Mouse (Mus musculus) kidney, embryonic 14.5 days (tissue): ENCODE results near the gene Celsr3. TPM values are rescaled to one million over a fixed set of nuclear protein-coding genes. Genes with fewer than 3 reads are reported as not detected.

Source experiments
- ATAC-seq: fragments of 200-750 bp; cut with Nextera tagmentation; 2 replicates; pipeline ENCODE4 v1.8.0; 2017; ENCODE audit warnings: moderate number of reproducible peaks, mild to moderate bottlenecking, moderate TSS enrichment, moderate library complexity; ENCODE audit not compliant: low FRiP score, low TSS enrichment
- H3K27ac ChIP-seq: fragments of 300-500 bp; sonication (generic); 2 replicates; pipeline ENCODE4 v1.5.1; 2014; ENCODE audit warnings: low read depth, mild to moderate bottlenecking, low read length, moderate library complexity, mixed read lengths
- H3K27me3 ChIP-seq: fragments of 300-500 bp; sonication (generic); 2 replicates; pipeline ENCODE4 v1.6.1; 2014; ENCODE audit warnings: mild to moderate bottlenecking, low read length; ENCODE audit not compliant: control insufficient read depth, insufficient read depth
- H3K36me3 ChIP-seq: fragments of 300-500 bp; sonication (generic); 2 replicates; pipeline ENCODE4 v1.6.1; 2014; ENCODE audit warnings: low read length, mixed read lengths; ENCODE audit not compliant: control insufficient read depth, insufficient read depth
- H3K4me1 ChIP-seq: fragments of 300-500 bp; sonication (generic); 2 replicates; pipeline ENCODE4 v1.6.1; 2014; ENCODE audit warnings: low read length, mixed read lengths; ENCODE audit not compliant: control insufficient read depth, insufficient read depth
- H3K4me2 ChIP-seq: fragments of 300-500 bp; sonication (generic); replicated peaks from 2 replicates; pipeline ENCODE4 v1.6.1; 2014; ENCODE audit warnings: low read depth, mild to moderate bottlenecking, low read length
- H3K4me3 ChIP-seq: fragments of 300-500 bp; sonication (generic); 2 replicates; pipeline ENCODE4 v1.5.1; 2014; ENCODE audit warnings: mild to moderate bottlenecking, low read length
- H3K9ac ChIP-seq: fragments of 300-500 bp; sonication (generic); 2 replicates; pipeline ENCODE4 v1.6.1; 2014; ENCODE audit warnings: low read depth, mild to moderate bottlenecking, low read length, moderate library complexity
- H3K9me3 ChIP-seq: fragments of 300-500 bp; sonication (generic); 2 replicates; pipeline ENCODE4 v1.6.1; 2016; ENCODE audit warnings: low read length; ENCODE audit not compliant: control insufficient read depth
- WGBS: fragments of 180-500 bp; shearing (Covaris S2); extraction: QIAGEN DNeasy Blood & Tissue Kit; methylation state at CpG from one replicate; pipeline ENCODE4 v1.1.7; 2014; 5-methylcytosine and 5-hydroxymethylcytosine counted together
- polyA plus RNA-seq: library from polyadenylated mRNA; unstranded; fragments of >200 nt; fragmentation: Nextera tagmentation; extraction: Ambion mirVana; gene quantifications from 2 replicates; pipeline ENCODE4 v1.2.1, GENCODE M21; 2014

Gene Celsr3
- polyA plus RNA-seq = 0.04 and 0.17 TPM in 2 replicates

DNA sequence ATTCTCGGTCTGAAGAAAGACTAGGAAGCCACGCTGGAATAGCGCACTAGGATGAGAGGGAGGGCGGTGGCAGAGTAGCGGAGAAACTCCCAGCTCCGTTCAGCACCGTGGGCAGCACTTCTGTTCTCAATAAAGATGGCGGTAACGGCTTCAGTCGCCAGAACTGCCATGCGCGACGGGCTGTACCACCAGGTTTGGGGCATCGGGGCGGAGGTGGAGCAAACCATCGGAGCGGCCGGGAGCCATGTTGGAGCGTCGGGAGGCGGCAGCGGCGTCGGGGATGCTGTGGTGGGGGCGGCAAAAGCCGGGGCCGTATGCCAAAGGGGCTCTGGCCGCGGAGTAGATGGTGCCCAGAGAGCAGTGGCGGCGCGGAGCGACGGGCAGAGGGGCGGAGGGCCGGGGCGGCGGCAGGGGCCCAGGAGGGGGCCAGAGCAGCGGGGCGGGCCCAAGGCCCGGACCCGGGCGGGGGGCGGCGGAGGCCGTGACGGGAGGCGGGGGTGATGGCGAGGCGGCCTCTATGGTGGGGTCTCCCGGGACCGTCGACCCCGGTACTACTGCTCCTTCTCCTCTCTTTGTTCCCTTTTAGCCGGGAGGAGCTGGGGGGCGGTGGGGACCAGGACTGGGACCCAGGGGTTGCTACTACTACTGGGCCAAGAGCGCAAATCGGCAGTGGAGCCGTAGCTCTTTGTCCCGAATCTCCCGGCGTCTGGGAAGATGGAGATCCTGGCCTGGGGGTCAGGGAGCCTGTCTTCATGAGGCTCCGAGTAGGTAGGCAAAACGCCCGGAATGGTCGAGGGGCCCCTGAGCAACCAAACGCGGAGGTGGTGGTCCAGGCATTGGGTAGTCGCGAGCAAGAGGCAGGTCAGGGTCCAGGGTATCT, at the start of gene Celsr3:
TSS of gene Celsr3 (plus strand) at position 501 of the 880 bp plus-strand sequence.
- Histone ChIP-seq H3K9ac (no peak within 1 kb of the TSS), H3K4me1 (peaks cover 7% of the 10 kb centered on the region), H3K4me2 (peak within 1 kb of the TSS; percentile 71), H3K9me3 (no peaks in the 10 kb centered on the region), H3K27me3 (peaks cover 80% of the 10 kb centered on the region), H3K36me3 (no peaks in the 10 kb centered on the region), H3K4me3 (peak within 1 kb of the TSS; percentile 45), H3K27ac (no peak within 1 kb of the TSS)
- peak; percentile 53 for ATAC-seq
- WGBS = 2% methylated on average over 53 of the region's 70 CpGs

DNA sequence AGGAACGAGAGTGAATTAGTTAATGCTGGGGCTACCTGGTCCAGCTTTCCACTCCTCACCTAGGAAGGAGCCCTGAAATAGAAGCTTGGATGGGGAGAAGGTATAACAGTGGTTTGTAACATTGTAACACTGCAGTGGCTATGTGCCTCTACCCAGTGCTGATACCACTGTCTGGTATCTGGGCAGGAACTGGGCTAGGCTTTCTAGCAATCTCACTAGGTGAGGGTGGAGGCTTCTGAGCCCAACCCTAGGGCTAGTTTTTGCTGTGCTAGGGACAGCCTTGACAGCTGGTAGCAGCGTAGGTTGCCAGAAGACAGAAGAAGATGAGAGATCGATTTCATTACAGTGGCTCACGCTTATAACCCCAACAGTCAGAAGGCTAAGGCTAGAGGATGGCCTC, 49.5 kb upstream of the Celsr3 start:
- H3K27me3 ChIP-seq = no peaks in the 10 kb centered on the region
- H3K36me3 ChIP-seq = no peaks in the 10 kb centered on the region
- H3K9ac ChIP-seq = no peak overlapping the region
- H3K4me1 ChIP-seq = no peaks in the 10 kb centered on the region
- ATAC-seq = no peak
- H3K27ac ChIP-seq = no peak overlapping the region
- no peak overlapping the region for H3K4me2 ChIP-seq
- H3K9me3 ChIP-seq = peaks cover 4% of the 10 kb centered on the region; the same call in 1 of the 2 replicates
- H3K4me3 ChIP-seq = no peak overlapping the region
- WGBS = 79% methylated on average over 4 of the region's 4 CpGs

DNA sequence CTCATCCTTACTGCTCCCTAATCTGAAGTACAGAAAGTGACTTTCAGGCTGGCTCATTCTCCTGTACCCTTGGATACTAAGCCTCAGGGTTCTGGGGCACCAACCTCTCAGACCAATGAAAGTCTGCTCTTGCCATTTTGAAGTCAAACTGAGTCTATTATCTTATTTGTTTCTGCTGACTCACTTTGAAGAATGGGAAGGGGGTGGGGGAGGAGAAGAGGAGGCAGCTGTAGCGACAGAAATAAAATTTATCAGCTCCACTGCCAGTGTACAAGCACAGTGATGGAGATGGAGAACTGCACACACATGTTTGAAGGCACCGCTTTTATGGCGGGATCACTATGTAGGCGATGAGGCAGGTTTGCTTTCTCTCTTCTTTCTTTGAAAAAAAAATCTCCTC, 48.8 kb upstream of the Celsr3 start:
- H3K4me1 ChIP-seq = no peaks in the 10 kb centered on the region
- H3K27me3 ChIP-seq = no peaks in the 10 kb centered on the region
- 75% methylated on average over 4 of the region's 4 CpGs for WGBS
- H3K27ac ChIP-seq = no peak overlapping the region
- H3K4me3 ChIP-seq = no peak overlapping the region
- no peak for ATAC-seq
- peaks cover 4% of the 10 kb centered on the region; the same call in 1 of the 2 replicates for H3K9me3 ChIP-seq
- H3K9ac ChIP-seq = no peak overlapping the region
- no peak overlapping the region for H3K4me2 ChIP-seq
- no peaks in the 10 kb centered on the region for H3K36me3 ChIP-seq

GRCm38 (mm10) chr9:108780959-108781358, 45.2 kb upstream of the Celsr3 start:
- no peaks in the 10 kb centered on the region for H3K36me3 ChIP-seq
- no peak for ATAC-seq
- no peak overlapping the region for H3K9ac ChIP-seq
- H3K9me3 ChIP-seq = no peaks in the 10 kb centered on the region
- H3K4me2 ChIP-seq = no peak overlapping the region
- H3K4me1 ChIP-seq = peaks cover 11% of the 10 kb centered on the region; the same call in 1 of the 2 replicates
- no peak overlapping the region for H3K4me3 ChIP-seq
- no peak overlapping the region for H3K27ac ChIP-seq
- 63% methylated on average over 5 of the region's 5 CpGs for WGBS
- no peaks in the 10 kb centered on the region for H3K27me3 ChIP-seq

GRCm38 (mm10) chr9:108781891-108782290, 44.2 kb upstream of the Celsr3 start:
- no peak overlapping the region for H3K4me3 ChIP-seq
- no peak for ATAC-seq
- H3K27ac ChIP-seq = no peak overlapping the region
- H3K9me3 ChIP-seq = no peaks in the 10 kb centered on the region
- H3K36me3 ChIP-seq = peaks cover 2% of the 10 kb centered on the region; the same call in 1 of the 2 replicates
- H3K27me3 ChIP-seq = no peaks in the 10 kb centered on the region
- H3K4me1 ChIP-seq = peaks cover 18% of the 10 kb centered on the region; the same call in 1 of the 2 replicates
- 40% methylated on average over 4 of the region's 4 CpGs for WGBS
- no peak overlapping the region for H3K4me2 ChIP-seq
- no peak overlapping the region for H3K9ac ChIP-seq

- Histone ChIP-seq H3K27me3 (no peaks in the 10 kb centered on the region), H3K4me1 (peaks cover 28% of the 10 kb centered on the region), H3K27ac (no peak overlapping the region), H3K9me3 (no peaks in the 10 kb centered on the region), H3K4me3 (peak overlapping the region; percentile 75), H3K36me3 (peaks cover 8% of the 10 kb centered on the region; the same call in 1 of the 2 replicates), H3K9ac (peak overlapping the region; percentile 98; the same call in 1 of the 2 replicates), H3K4me2 (peak overlapping the region; percentile 78)
- WGBS = 21% methylated on average over 9 of the region's 9 CpGs
- 0 out of 2 replicates have a peak, but pooled peaks have one; percentile 1 for ATAC-seq
These were observed 43.1 kb upstream of the Celsr3 start for GRCm38 (mm10) chr9:108782836-108783547.

- no peaks in the 10 kb centered on the region for H3K9me3 ChIP-seq
- under 1% methylated on average over 56 of the region's 56 CpGs for WGBS
- peaks cover 8% of the 10 kb centered on the region; the same call in 1 of the 2 replicates for H3K36me3 ChIP-seq
- peaks cover 28% of the 10 kb centered on the region for H3K4me1 ChIP-seq
- ATAC-seq = peak; percentile 99
- H3K27me3 ChIP-seq = no peaks in the 10 kb centered on the region
- H3K4me2 ChIP-seq = peak within 1 kb of the TSS; percentile 78
- peak within 1 kb of the TSS; percentile 98 for H3K9ac ChIP-seq
- peak within 1 kb of the TSS; percentile 90 for H3K27ac ChIP-seq
- H3K4me3 ChIP-seq = peak within 1 kb of the TSS; percentile 75
These were observed 42.3 kb upstream of the Celsr3 start, which contains the start of gene Ip6k2 for GRCm38 (mm10) chr9:108783548-108784463. Ip6k2 (plus strand) TSS chr9:108783796.

- no peak for ATAC-seq
- H3K9ac ChIP-seq = peak overlapping the region; percentile 98; the same call in 1 of the 2 replicates
- H3K27me3 ChIP-seq = no peaks in the 10 kb centered on the region
- H3K4me3 ChIP-seq = peak overlapping the region; percentile 75; the same call in 1 of the 2 replicates
- H3K9me3 ChIP-seq = no peaks in the 10 kb centered on the region
- H3K36me3 ChIP-seq = peaks cover 8% of the 10 kb centered on the region; the same call in 1 of the 2 replicates
- peaks cover 28% of the 10 kb centered on the region for H3K4me1 ChIP-seq
- H3K4me2 ChIP-seq = peak overlapping the region; percentile 78
- no peak overlapping the region for H3K27ac ChIP-seq
These were observed 40.7 kb upstream of the Celsr3 start for GRCm38 (mm10) chr9:108785416-108785815.
